Mouse (Mus musculus) embryonic facial prominence, embryonic 15.5 days (tissue): ENCODE measurements around the gene Slc4a2. TPM values are rescaled to one million over a fixed set of nuclear protein-coding genes. Genes with fewer than 3 reads are reported as not detected.

Experiments used
- ATAC-seq: fragments of 200-750 bp; cut with Nextera tagmentation; 2 replicates; pipeline ENCODE4 v1.8.0; 2017; ENCODE audit warnings: low read depth, moderate TSS enrichment; ENCODE audit not compliant: insufficient number of reproducible peaks, low FRiP score, low TSS enrichment
- H3K27ac ChIP-seq: fragments of 300-500 bp; sonication (generic); replicated peaks from 2 replicates; pipeline ENCODE4 v1.5.1; 2015; ENCODE audit warnings: mild to moderate bottlenecking, inconsistent platforms
- H3K27me3 ChIP-seq: fragments of 300-500 bp; sonication (generic); 2 replicates; pipeline ENCODE4 v1.6.1; 2015; ENCODE audit warnings: inconsistent platforms
- H3K36me3 ChIP-seq: fragments of 300-500 bp; sonication (generic); 2 replicates; pipeline ENCODE4 v1.6.1; 2015; ENCODE audit warnings: mild to moderate bottlenecking, inconsistent platforms
- H3K4me1 ChIP-seq: fragments of 300-500 bp; sonication (generic); 2 replicates; pipeline ENCODE4 v1.6.1; 2015; ENCODE audit warnings: inconsistent platforms
- H3K4me2 ChIP-seq: fragments of 300-500 bp; sonication (generic); replicated peaks from 2 replicates; pipeline ENCODE4 v1.6.1; 2015; ENCODE audit warnings: mild to moderate bottlenecking, inconsistent platforms
- H3K4me3 ChIP-seq: fragments of 300-500 bp; sonication (generic); replicated peaks from 2 replicates; pipeline ENCODE4 v1.5.1; 2015; ENCODE audit warnings: mild to moderate bottlenecking, inconsistent platforms
- H3K9ac ChIP-seq: fragments of 300-500 bp; sonication (generic); 2 replicates; pipeline ENCODE4 v1.6.1; 2015; ENCODE audit warnings: inconsistent platforms
- H3K9me3 ChIP-seq: fragments of 300-500 bp; sonication (generic); replicated peaks from 2 replicates; pipeline ENCODE4 v1.6.1; 2016; ENCODE audit warnings: inconsistent platforms
- WGBS: fragments of 180-500 bp; shearing (Covaris S2); methylation state at CpG from one replicate; pipeline ENCODE4 v1.1.7; 2015; 5-methylcytosine and 5-hydroxymethylcytosine counted together
- polyA plus RNA-seq: library from polyadenylated mRNA; unstranded; fragments of >200 nt; fragmentation: Nextera tagmentation; extraction: Ambion mirVana; gene quantifications from 2 replicates; pipeline ENCODE4 v1.2.1, GENCODE M21; 2015

The Slc4a2 gene
- 37.6 and 38.9 TPM in 2 replicates for polyA plus RNA-seq

DNA sequence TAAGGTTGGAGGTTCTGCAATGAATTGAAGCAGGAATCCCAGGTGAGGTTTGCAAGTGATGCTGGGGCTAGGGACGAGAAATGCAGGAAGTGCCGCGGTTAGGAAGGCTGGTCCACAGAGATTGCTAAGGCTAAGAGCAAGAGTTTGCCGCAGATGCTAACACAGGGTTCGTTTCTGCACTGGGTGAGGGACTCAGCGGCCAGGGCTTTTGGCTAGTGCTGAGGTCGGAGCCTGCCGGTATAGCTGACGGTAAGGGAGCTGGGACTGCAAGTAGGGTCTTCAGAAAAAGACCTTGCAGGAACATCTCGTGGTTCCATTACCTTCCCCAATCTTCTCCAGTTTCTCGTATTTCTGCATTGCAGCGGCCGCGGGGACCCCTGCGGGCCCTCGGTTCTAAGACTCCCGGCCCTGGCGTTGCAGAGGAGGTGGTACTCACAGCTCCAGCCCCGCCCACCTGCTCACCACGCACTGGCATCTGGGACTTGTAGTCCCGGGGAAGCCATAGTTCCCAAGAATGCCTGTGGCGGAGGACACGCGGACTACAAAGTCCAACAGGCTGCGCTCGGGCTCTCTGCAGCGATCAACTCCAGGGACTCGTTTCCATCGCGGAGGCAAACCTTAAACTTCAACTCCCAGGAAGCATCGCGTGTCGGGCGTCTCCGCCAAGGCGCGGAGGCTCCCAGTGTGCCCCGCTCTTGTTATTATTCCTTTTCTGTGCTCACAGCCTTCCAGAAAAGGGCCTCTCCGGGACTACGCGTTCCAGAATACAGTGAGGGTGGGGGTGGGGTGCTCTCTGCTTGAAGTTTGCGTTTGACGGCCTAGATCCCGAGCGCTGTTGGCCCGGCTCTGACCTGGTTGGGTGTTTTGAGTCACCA, at the start of gene Slc4a2, which contains the start of gene Cdk5:
TSS of gene Slc4a2 (plus strand) at position 709 of the 875 bp plus-strand sequence.
TSS of gene Cdk5 (minus strand) at position 402 of the 875 bp plus-strand sequence.
- Histone ChIP-seq H3K9ac (peak within 1 kb of the TSS; percentile 65), H3K27me3 (no peaks in the 10 kb centered on the region), H3K36me3 (peaks cover 25% of the 10 kb centered on the region), H3K27ac (peak within 1 kb of the TSS; percentile 93), H3K9me3 (no peaks in the 10 kb centered on the region), H3K4me2 (peak within 1 kb of the TSS; percentile 84), H3K4me1 (peaks cover 47% of the 10 kb centered on the region), H3K4me3 (peak within 1 kb of the TSS; percentile 59)
- peak; percentile 93 for ATAC-seq
- under 1% methylated on average over 46 of the region's 46 CpGs for WGBS

GRCm38 (mm10) chr5:24374216-24374615, 49.4 kb upstream of the Slc4a2 start:
- Histone ChIP-seq H3K4me3 (no peak overlapping the region), H3K27me3 (peaks cover 15% of the 10 kb centered on the region), H3K36me3 (no peaks in the 10 kb centered on the region), H3K9ac (no peak overlapping the region), H3K4me2 (no peak overlapping the region), H3K9me3 (no peaks in the 10 kb centered on the region), H3K27ac (no peak overlapping the region), H3K4me1 (peaks cover 4% of the 10 kb centered on the region; the same call in 1 of the 2 replicates)
- 29% methylated on average over 6 of the region's 6 CpGs for WGBS
- no peak for ATAC-seq

GRCm38 (mm10) chr5:24374666-24375328, 48.8 kb upstream of the Slc4a2 start:
- ATAC-seq: no peak
- no peaks in the 10 kb centered on the region for H3K36me3 ChIP-seq
- 59% methylated on average over 7 of the region's 7 CpGs for WGBS
- H3K9ac ChIP-seq: no peak overlapping the region
- peaks cover 15% of the 10 kb centered on the region for H3K27me3 ChIP-seq
- H3K4me1 ChIP-seq: peaks cover 4% of the 10 kb centered on the region; the same call in 1 of the 2 replicates
- no peak overlapping the region for H3K27ac ChIP-seq
- no peak overlapping the region for H3K4me2 ChIP-seq
- H3K4me3 ChIP-seq: no peak overlapping the region
- H3K9me3 ChIP-seq: no peaks in the 10 kb centered on the region

DNA sequence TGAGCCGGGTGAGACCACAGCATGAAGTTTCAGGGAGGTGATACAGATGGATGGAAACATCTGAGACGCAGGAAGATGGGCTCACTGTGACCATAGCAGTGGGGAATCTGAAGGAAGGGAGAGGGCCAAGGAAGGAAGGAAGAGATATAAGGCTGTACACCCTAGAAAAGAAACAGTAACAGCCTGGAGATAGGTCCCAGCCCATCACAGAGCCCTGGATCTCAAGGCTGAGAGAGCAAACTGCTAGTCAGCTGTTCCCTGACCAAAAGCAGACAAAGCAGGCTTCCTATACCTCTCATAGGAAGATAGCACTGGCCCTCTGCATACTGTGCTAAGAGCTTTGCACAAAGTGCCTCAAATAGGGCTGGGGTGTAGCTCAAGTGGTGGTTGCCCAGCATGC, 44.9 kb upstream of the Slc4a2 start:
- Histone ChIP-seq H3K4me3 (no peak overlapping the region), H3K4me1 (peaks cover 11% of the 10 kb centered on the region), H3K4me2 (no peak overlapping the region), H3K36me3 (no peaks in the 10 kb centered on the region), H3K27ac (no peak overlapping the region), H3K27me3 (peaks cover 7% of the 10 kb centered on the region), H3K9me3 (no peaks in the 10 kb centered on the region), H3K9ac (no peak overlapping the region)
- no peak for ATAC-seq
- 80% methylated on average over 2 of the region's 2 CpGs for WGBS

DNA sequence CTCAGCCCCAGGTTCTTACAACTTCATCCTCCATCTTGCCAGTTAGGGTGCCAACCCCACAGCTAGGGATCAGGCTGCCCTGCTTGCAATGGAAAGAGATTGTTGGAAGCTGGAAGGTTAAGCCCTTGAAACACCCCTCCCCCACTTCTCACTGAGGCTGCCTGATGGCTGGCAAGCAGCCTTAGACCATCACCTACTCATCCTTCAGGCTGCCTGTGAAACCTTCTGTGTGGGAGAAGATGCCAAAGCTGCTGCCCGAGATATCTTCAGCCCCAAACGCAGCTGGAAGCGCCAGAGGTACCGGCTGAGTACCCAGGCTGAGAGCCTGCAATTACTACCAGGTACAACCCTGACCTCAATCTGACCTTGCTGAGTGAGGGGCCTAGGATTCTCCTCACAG, 44.1 kb upstream of the Slc4a2 start:
- Histone ChIP-seq H3K27ac (no peak overlapping the region), H3K9me3 (no peaks in the 10 kb centered on the region), H3K9ac (no peak overlapping the region), H3K4me2 (no peak overlapping the region), H3K4me1 (peaks cover 13% of the 10 kb centered on the region), H3K36me3 (no peaks in the 10 kb centered on the region), H3K4me3 (no peak overlapping the region), H3K27me3 (peaks cover 7% of the 10 kb centered on the region)
- whole genome bisulfite sequencing: 57% methylated on average over 4 of the region's 4 CpGs
- ATAC-seq: no peak

GRCm38 (mm10) chr5:24380499-24380898, 43.1 kb upstream of the Slc4a2 start:
- H3K36me3 ChIP-seq: no peaks in the 10 kb centered on the region
- WGBS: 90% methylated on average over 4 of the region's 4 CpGs

GRCm38 (mm10) chr5:24381486-24381885, 42.2 kb upstream of the Slc4a2 start:
- Histone ChIP-seq H3K4me1 (peaks cover 14% of the 10 kb centered on the region), H3K27ac (no peak overlapping the region), H3K9me3 (no peaks in the 10 kb centered on the region), H3K4me2 (no peak overlapping the region), H3K36me3 (no peaks in the 10 kb centered on the region), H3K27me3 (peaks cover 21% of the 10 kb centered on the region), H3K9ac (no peak overlapping the region), H3K4me3 (no peak overlapping the region)
- WGBS: 68% methylated on average over 6 of the region's 6 CpGs
- no peak for ATAC-seq

More at GRCm38 (mm10) chr5:24380499-24380898, 43.1 kb upstream of the Slc4a2 start:
- Histone ChIP-seq H3K27ac (no peak overlapping the region), H3K4me1 (peaks cover 14% of the 10 kb centered on the region), H3K4me2 (no peak overlapping the region), H3K27me3 (peaks cover 12% of the 10 kb centered on the region), H3K4me3 (no peak overlapping the region), H3K9me3 (no peaks in the 10 kb centered on the region), H3K9ac (no peak overlapping the region)
- ATAC-seq: no peak

- peaks cover 26% of the 10 kb centered on the region for H3K27me3 ChIP-seq
- no peaks in the 10 kb centered on the region for H3K9me3 ChIP-seq
- no peak for ATAC-seq
- no peaks in the 10 kb centered on the region for H3K36me3 ChIP-seq
- no peak overlapping the region for H3K4me3 ChIP-seq
- no peak overlapping the region for H3K4me2 ChIP-seq
- H3K4me1 ChIP-seq: peaks cover 15% of the 10 kb centered on the region
- 40% methylated on average over 2 of the region's 2 CpGs for WGBS
- H3K9ac ChIP-seq: no peak overlapping the region
- H3K27ac ChIP-seq: no peak overlapping the region
Observed at GRCm38 (mm10) chr5:24381988-24382387, 41.6 kb upstream of the Slc4a2 start.

DNA sequence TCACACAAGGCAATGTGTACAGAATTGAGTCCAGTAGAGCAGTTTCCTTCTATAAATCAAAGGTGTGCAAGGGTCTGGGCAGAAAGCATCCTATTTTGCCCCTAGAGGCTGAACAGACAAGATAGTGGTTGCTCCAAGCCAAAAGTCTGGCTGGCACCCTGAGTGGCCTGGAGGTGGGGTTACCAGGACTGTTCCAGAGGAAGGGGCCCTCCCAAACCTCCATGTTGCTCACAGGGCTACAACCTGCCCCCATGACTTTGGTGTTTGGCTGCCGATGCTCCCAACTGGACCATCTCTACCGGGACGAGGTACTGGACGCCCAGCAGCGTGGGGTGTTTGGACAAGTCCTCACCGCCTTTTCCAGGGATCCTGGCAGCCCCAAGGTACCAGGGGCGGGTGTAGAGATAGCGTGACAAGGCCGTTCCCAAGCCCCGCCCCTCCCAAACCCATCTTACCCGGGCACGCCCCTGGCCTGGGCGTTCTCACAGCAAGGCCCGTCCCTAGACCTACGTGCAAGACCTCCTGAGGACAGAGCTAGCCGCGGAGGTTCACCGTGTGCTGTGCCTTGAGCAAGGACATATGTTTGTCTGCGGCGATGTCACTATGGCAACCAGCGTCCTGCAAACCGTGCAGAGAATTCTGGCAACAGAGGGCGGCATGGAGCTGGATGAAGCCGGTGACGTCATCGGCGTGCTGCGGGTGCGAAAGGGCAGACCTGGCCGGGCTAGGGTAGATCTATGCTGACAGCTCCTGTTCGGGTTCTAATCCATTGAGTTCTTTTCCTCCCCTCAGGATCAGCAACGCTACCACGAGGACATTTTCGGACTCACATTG, 40.4 kb upstream of the Slc4a2 start:
- 1% methylated on average over 34 of the region's 34 CpGs for WGBS
- Histone ChIP-seq H3K27me3 (peaks cover 33% of the 10 kb centered on the region), H3K4me2 (peak overlapping the region; percentile 70), H3K4me1 (peaks cover 28% of the 10 kb centered on the region), H3K4me3 (peak overlapping the region; percentile 51), H3K36me3 (no peaks in the 10 kb centered on the region), H3K9me3 (no peaks in the 10 kb centered on the region), H3K27ac (no peak overlapping the region), H3K9ac (peak overlapping the region; percentile 26)
- peak; percentile 82 for ATAC-seq

GRCm38 (mm10) chr5:24384407-24384806, 39.2 kb upstream of the Slc4a2 start:
- H3K36me3 ChIP-seq: no peaks in the 10 kb centered on the region
- no peak overlapping the region for H3K27ac ChIP-seq
- 52% methylated on average over 6 of the region's 6 CpGs for WGBS
- no peak overlapping the region for H3K9ac ChIP-seq
- no peaks in the 10 kb centered on the region for H3K9me3 ChIP-seq
- ATAC-seq: no peak
- H3K4me3 ChIP-seq: no peak overlapping the region
- no peak overlapping the region for H3K4me2 ChIP-seq
- peaks cover 42% of the 10 kb centered on the region for H3K27me3 ChIP-seq
- H3K4me1 ChIP-seq: peaks cover 30% of the 10 kb centered on the region

DNA sequence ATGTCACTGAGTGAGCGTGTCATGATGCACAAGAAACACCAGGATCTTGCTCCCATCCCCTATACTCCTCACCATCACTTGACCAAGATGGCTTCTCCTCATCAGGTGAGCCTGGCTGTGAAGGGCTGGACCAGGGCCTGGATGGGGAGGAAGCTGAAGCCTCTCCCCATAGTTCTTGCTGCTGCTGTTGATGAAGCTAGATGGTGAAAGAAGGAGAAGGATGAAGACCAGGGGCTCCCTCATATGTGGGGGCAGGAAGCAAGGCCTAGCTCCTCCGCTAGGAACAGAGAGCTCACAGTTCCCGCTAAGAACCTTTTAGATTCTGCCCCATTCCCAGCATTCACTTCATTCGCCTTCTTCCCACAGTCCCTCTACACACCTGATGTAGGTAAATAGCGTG, 38.3 kb upstream of the Slc4a2 start:
- WGBS: 90% methylated on average over 5 of the region's 5 CpGs
- Histone ChIP-seq H3K27ac (no peak overlapping the region), H3K36me3 (no peaks in the 10 kb centered on the region), H3K4me1 (peaks cover 30% of the 10 kb centered on the region), H3K9me3 (no peaks in the 10 kb centered on the region), H3K4me3 (no peak overlapping the region), H3K27me3 (peaks cover 45% of the 10 kb centered on the region), H3K9ac (no peak overlapping the region), H3K4me2 (no peak overlapping the region)
- no peak for ATAC-seq
